In the genomic region with DNA sequence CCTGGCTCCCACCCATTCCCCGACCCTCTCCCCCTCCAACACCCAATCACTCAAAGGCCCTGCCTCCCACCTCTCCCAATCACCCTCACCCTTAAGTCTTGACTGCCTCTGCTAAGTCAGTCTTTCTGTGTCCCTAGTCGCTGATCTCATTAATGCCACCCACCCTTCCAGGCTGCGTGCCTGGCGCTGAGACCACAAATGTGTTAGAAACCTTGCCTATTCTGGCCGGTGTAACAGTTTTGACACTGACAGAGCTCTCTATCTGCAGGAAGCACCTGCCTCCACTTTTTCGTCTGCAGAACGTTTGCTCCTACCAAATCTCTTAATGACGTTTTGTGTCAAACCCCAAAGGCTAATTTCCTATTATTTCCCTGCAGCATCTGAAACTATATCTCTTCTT, we compare ENCODE assay signal across 8 mouse cellular contexts. TPM values are rescaled to one million over a fixed set of nuclear protein-coding genes. Genes with fewer than 3 reads are reported as not detected.
DNase-seq lines count a peak whose midpoint lies in the region; ATAC-seq lines count a peak whose summit lies in the region.

No protein-coding gene starts in this region.

- H3K4me3 ChIP-seq in kidney, embryonic 16.5 days (ENCODE audit: low read length) = peak overlapping the region; percentile 92
- H3K4me3 ChIP-seq in hindbrain, embryonic 16.5 days (ENCODE audit: low read length) = peak overlapping the region; percentile 96

- ATAC-seq in kidney, embryonic 16.5 days (ENCODE audit: low FRiP score, low TSS enrichment) = no peak
- ATAC-seq in hindbrain, embryonic 16.5 days = no peak
- ATAC-seq in monocyte, adult 5-6 weeks (replicated peaks; ENCODE audit: insufficient number of reproducible peaks, low FRiP score, low TSS enrichment, poor library complexity, severe bottlenecking) = 0 out of 2 replicates have a peak, but pooled peaks have one; percentile 8

- H3K36me3 ChIP-seq in kidney, embryonic 16.5 days (ENCODE audit: insufficient read depth, low read length) = no peaks in the 10 kb centered on the region
- H3K36me3 ChIP-seq in hindbrain, embryonic 16.5 days (ENCODE audit: control insufficient read depth, insufficient read depth, low read length) = no peaks in the 10 kb centered on the region

- H3K27me3 ChIP-seq in kidney, embryonic 16.5 days (ENCODE audit: insufficient read depth, low read length) = no peaks in the 10 kb centered on the region
- H3K27me3 ChIP-seq in hindbrain, embryonic 16.5 days (replicated peaks; ENCODE audit: control insufficient read depth, insufficient read depth, low read length) = no peaks in the 10 kb centered on the region

- whole genome bisulfite sequencing in kidney, embryonic 16.5 days = 5% methylated on average over 8 of the region's 8 CpGs
- 5% methylated on average over 8 of the region's 8 CpGs for WGBS in hindbrain, embryonic 16.5 days

- DNase-seq in kidney, postnatal 14 days = no peak
- peak; percentile 63 for DNase-seq in c-Kit-positive CD71-negative TER-119-negative erythroid progenitor cells, embryonic 14.5 days (ENCODE audit: low read depth)
- DNase-seq in gastrocnemius, adult 18-20 months (ENCODE audit: low spot score) = no peak
- no peak for DNase-seq in right cerebral cortex, postnatal 4 days
- no peak for DNase-seq in spleen, adult 18-20 months

- H3K9ac ChIP-seq in kidney, embryonic 16.5 days (replicated peaks; ENCODE audit: low read length) = peak overlapping the region; percentile 9; the same call in 1 of the 2 replicates
- peak overlapping the region; percentile 99 for H3K9ac ChIP-seq in hindbrain, embryonic 16.5 days (ENCODE audit: low read depth, low read length)

- H3K4me2 ChIP-seq in kidney, embryonic 16.5 days (replicated peaks; ENCODE audit: low read depth, low read length) = peak overlapping the region; percentile 56
- peak overlapping the region; percentile 70 for H3K4me2 ChIP-seq in hindbrain, embryonic 16.5 days (ENCODE audit: low read length)

- H3K4me1 ChIP-seq in kidney, embryonic 16.5 days (ENCODE audit: insufficient read depth, low read length) = peaks cover 34% of the 10 kb centered on the region
- peaks cover 34% of the 10 kb centered on the region for H3K4me1 ChIP-seq in hindbrain, embryonic 16.5 days (ENCODE audit: control insufficient read depth, insufficient read depth, low read depth, low read length)

- H3K27ac ChIP-seq in kidney, embryonic 16.5 days (ENCODE audit: low read length) = no peak overlapping the region
- peak overlapping the region; percentile 98 for H3K27ac ChIP-seq in hindbrain, embryonic 16.5 days (ENCODE audit: low read depth, low read length)

- H3K9me3 ChIP-seq in kidney, embryonic 16.5 days (ENCODE audit: low read length) = no peaks in the 10 kb centered on the region
- H3K9me3 ChIP-seq in hindbrain, embryonic 16.5 days (ENCODE audit: control insufficient read depth, low read length) = no peaks in the 10 kb centered on the region

RNA-seq across cellular contexts. Expression of a gene that starts 0.5 kb away (rescaled TPM):
- polyA plus RNA-seq in kidney, embryonic 16.5 days (2015; fragmentation: Nextera tagmentation; extraction: Ambion mirVana) = 4.6 and 5.1 TPM in 2 replicates
- 8.3 and 8.4 TPM in 2 replicates for polyA plus RNA-seq in hindbrain, embryonic 16.5 days (2015; fragmentation: Nextera tagmentation; extraction: Ambion mirVana)
- total RNA-seq in monocyte, adult 5-6 weeks (2017) = 10.7 to 25.3 TPM (median 18.5 TPM) in 3 replicates
- 1 to 10 TPM; 5.8 to 6.2 TPM for total RNA-seq in gastrocnemius, adult 18-20 months (2021)

RNA-seq across cellular contexts. Expression of a gene that starts 39.6 kb away (rescaled TPM):
- 13.6 and 17.9 TPM in 2 replicates for polyA plus RNA-seq in kidney, embryonic 16.5 days (2015; fragmentation: Nextera tagmentation; extraction: Ambion mirVana)
- 12.4 and 17.5 TPM in 2 replicates for polyA plus RNA-seq in hindbrain, embryonic 16.5 days (2015; fragmentation: Nextera tagmentation; extraction: Ambion mirVana)
- total RNA-seq in monocyte, adult 5-6 weeks (2017) = 3.9 to 11.1 TPM (median 6.4 TPM) in 3 replicates
- 1 to 10 TPM; 7.6 TPM for total RNA-seq in gastrocnemius, adult 18-20 months (2021)
